Mouse (Mus musculus) frontal cortex, postnatal 36 days (tissue): ENCODE measurements around the gene Inpp5a.

ENCODE experiments used
- DNase-seq, 2 experiments: peaks; one replicate each; pipeline ENCODE4 v3.0.0; 2022; ENCODE audit warnings: low spot score in 2 of 2

Inpp5a gene

GRCm38 (mm10) chr7:139388670-139389212 lies at the start of gene Inpp5a:
TSS of gene Inpp5a (plus strand) at chr7:139389109.
- DNase-seq, result peak; percentile 98 to 99

GRCm38 (mm10) chr7:139339184-139339583 lies 49.7 kb upstream of the Inpp5a start:
- no peak for DNase-seq

- no peak for DNase-seq
These were observed 47.8 kb upstream of the Inpp5a start for GRCm38 (mm10) chr7:139341020-139341660.

GRCm38 (mm10) chr7:139342809-139343208 lies 46.1 kb upstream of the Inpp5a start:
- DNase-seq, result no peak

- no peak for DNase-seq
These were observed 41.9 kb upstream of the Inpp5a start for GRCm38 (mm10) chr7:139347051-139347450.

- peak; percentile 58 to 76 for DNase-seq
These were observed 38.3 kb upstream of the Inpp5a start for GRCm38 (mm10) chr7:139350606-139351005.

GRCm38 (mm10) chr7:139354370-139355139 lies 34.4 kb upstream of the Inpp5a start:
- DNase-seq, result no peak

GRCm38 (mm10) chr7:139357043-139357442 lies 31.9 kb upstream of the Inpp5a start:
- no peak for DNase-seq

GRCm38 (mm10) chr7:139359906-139360305 lies 29.0 kb upstream of the Inpp5a start:
- no peak for DNase-seq

- DNase-seq, result no peak
These were observed 27.9 kb upstream of the Inpp5a start for GRCm38 (mm10) chr7:139360890-139361559.

- DNase-seq, result no peak
These were observed 27.1 kb upstream of the Inpp5a start for GRCm38 (mm10) chr7:139361799-139362198.

- no peak for DNase-seq
These were observed 26.4 kb upstream of the Inpp5a start for GRCm38 (mm10) chr7:139362514-139362913.

- DNase-seq, result no peak
These were observed 25.5 kb upstream of the Inpp5a start for GRCm38 (mm10) chr7:139363281-139364004.

GRCm38 (mm10) chr7:139364005-139364557 lies 24.8 kb upstream of the Inpp5a start:
- DNase-seq, result peak; percentile 63 to 72

GRCm38 (mm10) chr7:139364936-139365830 lies 23.7 kb upstream of the Inpp5a start:
- no peak for DNase-seq

- no peak for DNase-seq
These were observed 22.8 kb upstream of the Inpp5a start for GRCm38 (mm10) chr7:139366131-139366530.

- DNase-seq, result no peak
These were observed 22.4 kb upstream of the Inpp5a start for GRCm38 (mm10) chr7:139366549-139366948.

GRCm38 (mm10) chr7:139368218-139368617 lies 20.7 kb upstream of the Inpp5a start:
- DNase-seq, result no peak

GRCm38 (mm10) chr7:139368722-139369380 lies 20.1 kb upstream of the Inpp5a start:
- DNase-seq, result peak in 1 of 2 experiments; percentile 56
